Comparison of ENCODE assay signal across 30 mouse cellular contexts in the genomic region with DNA sequence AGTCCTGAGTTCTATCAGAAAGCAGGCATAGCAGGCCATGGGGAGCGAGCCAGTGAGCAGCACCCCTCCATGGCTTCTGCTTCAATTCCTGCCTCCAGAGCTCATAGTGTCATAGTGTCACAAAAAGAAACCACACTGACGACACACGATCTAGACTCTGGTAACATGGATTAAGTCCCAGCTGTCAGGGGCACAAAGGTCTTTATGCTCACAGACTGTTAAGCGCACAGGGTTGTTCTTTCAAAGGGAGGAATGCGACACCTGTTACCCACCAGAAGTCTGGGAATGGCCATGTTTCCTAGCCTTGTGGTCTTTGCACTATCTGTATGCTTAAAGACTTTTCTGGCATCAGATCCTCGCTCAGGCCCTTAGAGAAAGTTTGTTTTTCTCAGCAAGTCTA. TPM values are rescaled to one million over a fixed set of nuclear protein-coding genes. Genes with fewer than 3 reads are reported as not detected.
DNase-seq lines count a peak whose midpoint lies in the region; ATAC-seq and TF ChIP-seq lines count a peak whose summit lies in the region.
"Had no signal": no experiment of that assay in that cellular context is flagged by ENCODE, and none has a peak within 500 bp of the region (broad histone marks: within the 10 kb centered on the region; RNA-seq: fewer than 3 reads in every experiment).

No protein-coding gene starts in this region.

- peak; percentile 74 for ATAC-seq in embryonic facial prominence, embryonic 14.5 days (ENCODE audit: low read depth)
- peak; percentile 80 for ATAC-seq in limb, embryonic 14.5 days (ENCODE audit: low FRiP score, low read depth)
- ATAC-seq in megakaryocyte-erythroid progenitor cell, adult 5-6 weeks (replicated peaks; ENCODE audit: low FRiP score, low TSS enrichment, poor library complexity, severe bottlenecking): no peak
- ATAC-seq: activated CD4-positive, CD25-positive, alpha-beta regulatory T cell, adult 4 months; CD4-positive, CD25-positive, alpha-beta regulatory T cell, adult 4 months; forebrain, embryonic 14.5 days; forebrain, postnatal 0 days had no signal

- H3K9ac ChIP-seq in embryonic facial prominence, embryonic 14.5 days (ENCODE audit: low read depth, low read length): no peak overlapping the region
- H3K9ac ChIP-seq in CH12.LX (ENCODE audit: insufficient read depth, low read depth): no peak overlapping the region
- H3K9ac ChIP-seq in limb, embryonic 14.5 days (ENCODE audit: low read depth, low read length, severe bottlenecking): no peak overlapping the region
- H3K9ac ChIP-seq: embryonic facial prominence, embryonic 15.5 days; forebrain, postnatal 0 days; hindbrain, embryonic 12.5 days; hindbrain, embryonic 15.5 days had no signal

- no peak overlapping the region for H3K27ac ChIP-seq in embryonic facial prominence, embryonic 14.5 days (replicated peaks; ENCODE audit: low read depth, low read length)
- no peak overlapping the region for H3K27ac ChIP-seq in embryonic facial prominence, embryonic 10.5 days (replicated peaks)
- no peak overlapping the region for H3K27ac ChIP-seq in CH12.LX (ENCODE audit: insufficient read depth, low read depth)
- no peak overlapping the region for H3K27ac ChIP-seq in limb, embryonic 14.5 days (replicated peaks; ENCODE audit: low read depth, low read length)
- H3K27ac ChIP-seq: embryonic facial prominence, embryonic 15.5 days; gastrocnemius, adult 2 months; hindbrain, embryonic 12.5 days; hindbrain, embryonic 15.5 days had no signal

- H3K36me3 ChIP-seq in embryonic facial prominence, embryonic 14.5 days (ENCODE audit: control insufficient read depth, insufficient read depth, low read length): no peaks in the 10 kb centered on the region
- no peaks in the 10 kb centered on the region for H3K36me3 ChIP-seq in embryonic facial prominence, embryonic 10.5 days (replicated peaks)
- no peaks in the 10 kb centered on the region for H3K36me3 ChIP-seq in CH12.LX (replicated peaks in 1 of 2; ENCODE audit: control insufficient read depth in 1 of 2, insufficient read depth in 1 of 2, low read length in 1 of 2)
- H3K36me3 ChIP-seq in limb, embryonic 14.5 days (ENCODE audit: control insufficient read depth, insufficient read depth, low read length): no peaks in the 10 kb centered on the region
- H3K36me3 ChIP-seq: embryonic facial prominence, embryonic 15.5 days; hindbrain, embryonic 12.5 days; hindbrain, embryonic 15.5 days had no signal

- in situ Hi-C loops in CH12.LX (cut with MboI; ENCODE audit: low pct_ligation_motif_present, low pct_unique_long_range_greater_than_20kb, low sequenced_read_pairs): no loop called here

- no peak overlapping the region for H3K4me3 ChIP-seq in embryonic facial prominence, embryonic 14.5 days (ENCODE audit: low read depth, low read length)
- no peak overlapping the region for H3K4me3 ChIP-seq in embryonic facial prominence, embryonic 10.5 days
- H3K4me3 ChIP-seq in CH12.LX (replicated peaks in 1 of 3; ENCODE audit: low read depth in 2 of 3, low read length in 2 of 3, poor library complexity in 1 of 3): no peak overlapping the region
- H3K4me3 ChIP-seq in limb, embryonic 14.5 days (replicated peaks; ENCODE audit: low read length): no peak overlapping the region
- H3K4me3 ChIP-seq: embryonic facial prominence, embryonic 15.5 days; gastrocnemius, adult 2 months; hindbrain, embryonic 12.5 days; hindbrain, embryonic 15.5 days had no signal

- TF ChIP-seq EP300 in CH12.LX (IDR thresholded peaks at IDR 0.05; ENCODE audit: low read length): no peak

- no peaks in the 10 kb centered on the region for H3K4me1 ChIP-seq in embryonic facial prominence, embryonic 14.5 days (ENCODE audit: control insufficient read depth, insufficient read depth, low read length)
- H3K4me1 ChIP-seq in embryonic facial prominence, embryonic 10.5 days: no peaks in the 10 kb centered on the region
- H3K4me1 ChIP-seq in CH12.LX (ENCODE audit: control insufficient read depth in 1 of 2, insufficient read depth in 2 of 2): peaks cover 3 to 4% of the 10 kb centered on the region in 2 experiments; a peak in 2 of 4 replicates
- H3K4me1 ChIP-seq in limb, embryonic 14.5 days (ENCODE audit: control insufficient read depth, insufficient read depth, low read length): no peaks in the 10 kb centered on the region
- H3K4me1 ChIP-seq: embryonic facial prominence, embryonic 15.5 days; hindbrain, embryonic 12.5 days; hindbrain, embryonic 15.5 days had no signal

- no peak for TF ChIP-seq RAD21 in CH12.LX (IDR thresholded peaks at IDR 0.05; ENCODE audit: low read depth, low read length)

- peak; percentile 76 for DNase-seq in embryonic facial prominence, embryonic 14.5 days (ENCODE audit: low spot score)
- DNase-seq in embryonic facial prominence, embryonic 10.5 days (ENCODE audit: low spot score): no peak
- DNase-seq in CH12.LX (ENCODE audit: extremely low read depth): no peak
- DNase-seq in limb, embryonic 14.5 days (ENCODE audit: low spot score): peak; percentile 51
- no peak for DNase-seq in adrenal gland, postnatal 25 days
- DNase-seq: adrenal gland, adult 8-10 months; adrenal gland, postnatal 36 days; cerebellum, adult 18-20 months; cerebellum, adult 9-10 months; cerebellum, postnatal 25 days; forebrain, postnatal 0 days; gastrocnemius, adult 2 months; gastrocnemius, postnatal 14 days; heart, adult 11 months had no signal

- no peaks in the 10 kb centered on the region for H3K79me2 ChIP-seq in CH12.LX (replicated peaks; ENCODE audit: control insufficient read depth, extremely low read depth, insufficient read depth, poor library complexity, severe bottlenecking)

- H3K4me2 ChIP-seq in embryonic facial prominence, embryonic 14.5 days (ENCODE audit: low read depth, low read length): no peak overlapping the region
- H3K4me2 ChIP-seq in CH12.LX (ENCODE audit: insufficient read depth, low read depth, poor library complexity, severe bottlenecking): peak overlapping the region; percentile 10
- H3K4me2 ChIP-seq in limb, embryonic 14.5 days (replicated peaks; ENCODE audit: low read depth, low read length, severe bottlenecking): no peak overlapping the region
- H3K4me2 ChIP-seq: embryonic facial prominence, embryonic 15.5 days; heart, embryonic 11.5 days; hindbrain, embryonic 12.5 days; hindbrain, embryonic 15.5 days had no signal

- no peak for TF ChIP-seq CTCF in CH12.LX (conservative IDR thresholded peaks at IDR 0.05 in 1 of 2, IDR thresholded peaks at IDR 0.05 in 1 of 2; ENCODE audit: low read depth in 2 of 2, low read length in 2 of 2)

- H3K27me3 ChIP-seq in embryonic facial prominence, embryonic 14.5 days (replicated peaks; ENCODE audit: control insufficient read depth, insufficient read depth, low read length): no peaks in the 10 kb centered on the region
- H3K27me3 ChIP-seq in embryonic facial prominence, embryonic 10.5 days (replicated peaks; ENCODE audit: low read depth, poor library complexity, severe bottlenecking): no peaks in the 10 kb centered on the region
- peaks cover 2% of the 10 kb centered on the region for H3K27me3 ChIP-seq in CH12.LX (replicated peaks)
- no peaks in the 10 kb centered on the region for H3K27me3 ChIP-seq in limb, embryonic 14.5 days (ENCODE audit: control insufficient read depth, insufficient read depth, low read length)
- H3K27me3 ChIP-seq: embryonic facial prominence, embryonic 15.5 days; hindbrain, embryonic 12.5 days; hindbrain, embryonic 15.5 days had no signal

- 57% methylated on average over 6 of the region's 6 CpGs for WGBS in embryonic facial prominence, embryonic 14.5 days
- WGBS in embryonic facial prominence, embryonic 10.5 days: 74% methylated on average over 6 of the region's 6 CpGs
- 73% methylated on average over 6 of the region's 6 CpGs for WGBS in limb, embryonic 14.5 days

- H3K9me3 ChIP-seq in embryonic facial prominence, embryonic 14.5 days (ENCODE audit: control insufficient read depth, low read length): no peaks in the 10 kb centered on the region
- no peaks in the 10 kb centered on the region for H3K9me3 ChIP-seq in embryonic facial prominence, embryonic 10.5 days
- H3K9me3 ChIP-seq in CH12.LX (replicated peaks; ENCODE audit: low read length): no peaks in the 10 kb centered on the region
- H3K9me3 ChIP-seq in limb, embryonic 14.5 days (ENCODE audit: control insufficient read depth, low read length): no peaks in the 10 kb centered on the region
- H3K9me3 ChIP-seq: embryonic facial prominence, embryonic 15.5 days; hindbrain, embryonic 12.5 days; hindbrain, embryonic 15.5 days had no signal

- dilution Hi-C loops in CH12.LX (cut with MboI; ENCODE audit: extremely low pct_ligation_motif_present, extremely low pct_unique_long_range_greater_than_20kb, low sequenced_read_pairs): no loop called here

- TF ChIP-seq POLR2A in CH12.LX (IDR thresholded peaks at IDR 0.05; ENCODE audit: low read depth, low read length): no peak
- no peak for TF ChIP-seq POLR2A in limb, embryonic 14.5 days (IDR thresholded peaks at IDR 0.05; ENCODE audit: borderline replicate concordance, extremely low read depth, insufficient read depth, insufficient read length)

TF ChIP-seq in CH12.LX, 34 proteins besides CTCF, POLR2A, EP300 and RAD21 (continues in another document):
- TF ChIP-seq PAX5 (IDR thresholded peaks at IDR 0.05; ENCODE audit: low read length) (no peak), ETS1 (conservative IDR thresholded peaks at IDR 0.05; ENCODE audit: low read depth, low read length) (no peak), TCF12 (IDR thresholded peaks at IDR 0.05; ENCODE audit: low read depth, low read length) (no peak), NELFE (IDR thresholded peaks at IDR 0.05; ENCODE audit: low read depth, low read length) (no peak), ZKSCAN1 (IDR thresholded peaks at IDR 0.05; ENCODE audit: borderline replicate concordance, low read depth, low read length) (no peak), E2F4 (IDR thresholded peaks at IDR 0.05; ENCODE audit: insufficient replicate concordance, low read depth, low read length) (no peak), MAZ (IDR thresholded peaks at IDR 0.05; ENCODE audit: low read depth, low read length) (no peak), MAX (IDR thresholded peaks at IDR 0.05; ENCODE audit: low read length) (no peak), HCFC1 (IDR thresholded peaks at IDR 0.05; ENCODE audit: low read depth, low read length) (no peak), SMC3 (IDR thresholded peaks at IDR 0.05; ENCODE audit: low read depth, low read length) (no peak)

RNA-seq across cellular contexts. Expression of a gene that starts 15.3 kb away (rescaled TPM):
- 3.1 and 3.2 TPM in 2 replicates for polyA plus RNA-seq in embryonic facial prominence, embryonic 14.5 days (2014; fragmentation: Nextera tagmentation; extraction: Ambion mirVana)
- 2.6 and 3.6 TPM in 2 replicates for polyA plus RNA-seq in embryonic facial prominence, embryonic 10.5 days (2016; fragmentation: Nextera tagmentation; extraction: Ambion mirVana)
- total RNA-seq in CH12.LX (2012; rRNA removed) (not detected in 2 replicates), CH12.LX (2014; rRNA removed) (not detected in 2 replicates)
- not detected in 2 replicates for polyA plus RNA-seq in CH12.LX (2012; ENCODE audit: insufficient read length, low read depth)
- polyA plus RNA-seq in limb, embryonic 14.5 days (2012; rRNA removed): 0.15 TPM in 1 of 2 replicates, not detected in the other
- 0.22 and 0.50 TPM in 2 replicates for polyA plus RNA-seq in limb, embryonic 14.5 days (2014; fragmentation: Nextera tagmentation; extraction: Ambion mirVana)
- total RNA-seq in adrenal gland, postnatal 25 days (2021): 1.6 and 5.5 TPM in 2 replicates
- total RNA-seq in megakaryocyte-erythroid progenitor cell, adult 5-6 weeks (2014; fragmentation: Nextera tagmentation): not detected in 2 replicates
- not detected in 2 replicates for total RNA-seq in megakaryocyte-erythroid progenitor cell, adult 5-6 weeks (2017)
- total RNA-seq: common myeloid progenitor, adult 5-6 weeks; ES-E14; gastrocnemius, adult 2 months; gastrocnemius, postnatal 14 days; gastrocnemius, postnatal 4 days; heart, adult 8-10 months; heart, postnatal 25 days; hematopoietic stem cell, adult 5-6 weeks had no signal
- polyA plus RNA-seq: activated CD4-positive, CD25-positive, alpha-beta regulatory T cell, adult 4 months; C2C12; CD4-positive, CD25-positive, alpha-beta regulatory T cell, adult 4 months; heart, postnatal 0 days had no signal

Comparison
In these comparisons a context has a peak if more than half of its experiments do, and no peak if none do; other contexts are left out.
1. DNase-seq: peak in embryonic facial prominence, embryonic 14.5 days (single experiment) and limb, embryonic 14.5 days (single experiment); none in embryonic facial prominence, embryonic 10.5 days (single experiment), CH12.LX (single experiment) and adrenal gland, postnatal 25 days (single experiment).